Mouse (Mus musculus): ENCODE results near the gene Bysl.
"Not testable (repeated sequence)": the region's sequence is repeated elsewhere in the genome, so short reads cannot be mapped to it uniquely, and the experiment has no call there.

The Bysl gene

GRCm38 (mm10) chr17:47610849-47611660 is at the start of gene Bysl, which contains the start of the genes Med20 and Gm20517:
Gene Bysl, minus strand, starts transcription at chr17:47611492.
Gene Med20, plus strand, starts transcription at chr17:47611582.
Gene Gm20517, plus strand, starts transcription at chr17:47611589.
- DNase-seq: peak; percentile 97

- no peak for DNase-seq
These were observed 47.5 kb upstream of the Bysl start for GRCm38 (mm10) chr17:47658741-47659243.

GRCm38 (mm10) chr17:47657901-47658300 is 46.6 kb upstream of the Bysl start:
- DNase-seq: no peak

GRCm38 (mm10) chr17:47655697-47656096 is 44.4 kb upstream of the Bysl start:
- DNase-seq: no peak

- DNase-seq: not testable (repeated sequence)
These were observed 43.1 kb upstream of the Bysl start for GRCm38 (mm10) chr17:47654346-47654745.

- no peak for DNase-seq
These were observed 40.7 kb upstream of the Bysl start for GRCm38 (mm10) chr17:47651953-47652352.

GRCm38 (mm10) chr17:47648966-47649365 is 37.7 kb upstream of the Bysl start:
- no peak for DNase-seq

GRCm38 (mm10) chr17:47646683-47647082 is 35.4 kb upstream of the Bysl start:
- peak; percentile 92 for DNase-seq

GRCm38 (mm10) chr17:47642992-47643391 is 31.7 kb upstream of the Bysl start:
- no peak for DNase-seq

GRCm38 (mm10) chr17:47633999-47634770 is 22.9 kb upstream of the Bysl start:
- DNase-seq: no peak

- no peak for DNase-seq
These were observed 21.0 kb upstream of the Bysl start for GRCm38 (mm10) chr17:47632181-47632840.

GRCm38 (mm10) chr17:47630678-47631065 is 19.4 kb upstream of the Bysl start, which contains the start of gene Usp49:
Gene Usp49, plus strand, starts transcription at chr17:47630690.
- no peak for DNase-seq

GRCm38 (mm10) chr17:47629717-47630677 is 18.7 kb upstream of the Bysl start:
- DNase-seq: peak; percentile 40

GRCm38 (mm10) chr17:47628851-47629676 is 17.8 kb upstream of the Bysl start:
- peak; percentile 95 for DNase-seq

GRCm38 (mm10) chr17:47627791-47628190 is 16.5 kb upstream of the Bysl start:
- DNase-seq: no peak

- no peak for DNase-seq
These were observed 14.7 kb upstream of the Bysl start for GRCm38 (mm10) chr17:47626031-47626430.

- DNase-seq: no peak
These were observed 13.8 kb upstream of the Bysl start for GRCm38 (mm10) chr17:47625088-47625487.

GRCm38 (mm10) chr17:47624572-47624971 is 13.3 kb upstream of the Bysl start:
- not testable (repeated sequence) for DNase-seq

- no peak for DNase-seq
These were observed 11.7 kb upstream of the Bysl start for GRCm38 (mm10) chr17:47622912-47623554.

All from kidney, adult 9 months (tissue).